Mouse (Mus musculus): ENCODE measurements at regions not wholly inside any gene's neighbourhood (a gene's known extent, or its start where the extent isn't known, plus 50 kb on each side); places are given as distances from the start of the nearest gene placed in this dataset.

GRCm38 (mm10) chr15:63270381-63270780 is 574.6 kb downstream of the Gsdmc2 start:
- Histone ChIP-seq H3K27ac (replicated peaks; ENCODE audit: insufficient read depth, low read depth, low read length) (no peak overlapping the region), H3K9ac (ENCODE audit: low read depth, low read length) (no peak overlapping the region), H3K36me3 (ENCODE audit: control insufficient read depth, insufficient read depth, low read length) (no peaks in the 10 kb centered on the region), H3K79me2 (ENCODE audit: control insufficient read depth, insufficient read depth, low read length) (no peaks in the 10 kb centered on the region), H3K27me3 (ENCODE audit: control insufficient read depth, insufficient read depth, low read length) (no peaks in the 10 kb centered on the region), H3K4me3 (ENCODE audit: insufficient read depth, low read depth, low read length) (no peak overlapping the region), H3K4me1 (ENCODE audit: control insufficient read depth, insufficient read depth, low read length) (no peaks in the 10 kb centered on the region)
- DNase-seq (ENCODE audit: extremely low read depth, low read depth, low spot score), result no peak
- 86% methylated on average over 2 of the region's 2 CpGs for WGBS
- TF ChIP-seq POLR2A (IDR thresholded peaks at IDR 0.05; ENCODE audit: extremely low read depth, insufficient read depth, low read length) (no peak), CTCF (IDR thresholded peaks at IDR 0.05; ENCODE audit: low read depth, low read length) (no peak)

- 74% methylated on average over 1 of the region's 1 CpGs for WGBS
- H3K9ac ChIP-seq (ENCODE audit: low read depth, low read length), result no peak overlapping the region
Observed at GRCm38 (mm10) chr15:63265845-63266244, 579.1 kb downstream of the Gsdmc2 start.

GRCm38 (mm10) chr15:63255736-63256135 is 589.2 kb downstream of the Gsdmc2 start:
- H3K27me3 ChIP-seq (ENCODE audit: control insufficient read depth, insufficient read depth, low read length), result no peaks in the 10 kb centered on the region
- H3K4me1 ChIP-seq (ENCODE audit: control insufficient read depth, insufficient read depth, low read length), result no peaks in the 10 kb centered on the region
- no peaks in the 10 kb centered on the region for H3K36me3 ChIP-seq (ENCODE audit: control insufficient read depth, insufficient read depth, low read length)
- DNase-seq (ENCODE audit: extremely low read depth, low read depth, low spot score), result no peak
- no peak overlapping the region for H3K4me3 ChIP-seq (ENCODE audit: insufficient read depth, low read depth, low read length)
- no peak overlapping the region for H3K9ac ChIP-seq (ENCODE audit: low read depth, low read length)
- H3K79me2 ChIP-seq (ENCODE audit: control insufficient read depth, insufficient read depth, low read length), result no peaks in the 10 kb centered on the region
- no peak overlapping the region for H3K27ac ChIP-seq (replicated peaks; ENCODE audit: insufficient read depth, low read depth, low read length)
- TF ChIP-seq POLR2A (IDR thresholded peaks at IDR 0.05; ENCODE audit: extremely low read depth, insufficient read depth, low read length) (no peak), CTCF (IDR thresholded peaks at IDR 0.05; ENCODE audit: low read depth, low read length) (no peak)
- 82% methylated on average over 2 of the region's 2 CpGs for WGBS

More at GRCm38 (mm10) chr15:63265845-63266244, 579.1 kb downstream of the Gsdmc2 start:
- Histone ChIP-seq H3K4me1 (ENCODE audit: control insufficient read depth, insufficient read depth, low read length) (no peaks in the 10 kb centered on the region), H3K36me3 (ENCODE audit: control insufficient read depth, insufficient read depth, low read length) (no peaks in the 10 kb centered on the region), H3K79me2 (ENCODE audit: control insufficient read depth, insufficient read depth, low read length) (no peaks in the 10 kb centered on the region), H3K27ac (replicated peaks; ENCODE audit: insufficient read depth, low read depth, low read length) (no peak overlapping the region), H3K27me3 (ENCODE audit: control insufficient read depth, insufficient read depth, low read length) (no peaks in the 10 kb centered on the region), H3K4me3 (ENCODE audit: insufficient read depth, low read depth, low read length) (no peak overlapping the region)
- TF ChIP-seq POLR2A (IDR thresholded peaks at IDR 0.05; ENCODE audit: extremely low read depth, insufficient read depth, low read length) (no peak), CTCF (IDR thresholded peaks at IDR 0.05; ENCODE audit: low read depth, low read length) (no peak)
- no peak for DNase-seq (ENCODE audit: extremely low read depth, low read depth, low spot score)

- TF ChIP-seq POLR2A (IDR thresholded peaks at IDR 0.05; ENCODE audit: extremely low read depth, insufficient read depth, low read length) (no peak), CTCF (IDR thresholded peaks at IDR 0.05; ENCODE audit: low read depth, low read length) (no peak)
- no peaks in the 10 kb centered on the region for H3K4me1 ChIP-seq (ENCODE audit: control insufficient read depth, insufficient read depth, low read length)
- no peaks in the 10 kb centered on the region for H3K36me3 ChIP-seq (ENCODE audit: control insufficient read depth, insufficient read depth, low read length)
- DNase-seq (ENCODE audit: extremely low read depth, low read depth, low spot score), result no peak
- no peaks in the 10 kb centered on the region for H3K79me2 ChIP-seq (ENCODE audit: control insufficient read depth, insufficient read depth, low read length)
- no peaks in the 10 kb centered on the region for H3K27me3 ChIP-seq (ENCODE audit: control insufficient read depth, insufficient read depth, low read length)
- no peak overlapping the region for H3K4me3 ChIP-seq (ENCODE audit: insufficient read depth, low read depth, low read length)
- WGBS, result 74% methylated on average over 1 of the region's 1 CpGs
- no peak overlapping the region for H3K9ac ChIP-seq (ENCODE audit: low read depth, low read length)
- no peak overlapping the region for H3K27ac ChIP-seq (replicated peaks; ENCODE audit: insufficient read depth, low read depth, low read length)
Observed at GRCm38 (mm10) chr15:63252781-63253340, 592.1 kb downstream of the Gsdmc2 start.

GRCm38 (mm10) chr15:63238601-63239000 is 606.4 kb downstream of the Gsdmc2 start:
- no peaks in the 10 kb centered on the region for H3K36me3 ChIP-seq (ENCODE audit: control insufficient read depth, insufficient read depth, low read length)
- H3K4me1 ChIP-seq (ENCODE audit: control insufficient read depth, insufficient read depth, low read length), result no peaks in the 10 kb centered on the region
- 70% methylated on average over 3 of the region's 3 CpGs for WGBS
- H3K4me3 ChIP-seq (ENCODE audit: insufficient read depth, low read depth, low read length), result no peak overlapping the region
- DNase-seq (ENCODE audit: extremely low read depth, low read depth, low spot score), result no peak
- no peaks in the 10 kb centered on the region for H3K79me2 ChIP-seq (ENCODE audit: control insufficient read depth, insufficient read depth, low read length)
- H3K27me3 ChIP-seq (ENCODE audit: control insufficient read depth, insufficient read depth, low read length), result no peaks in the 10 kb centered on the region
- H3K9ac ChIP-seq (ENCODE audit: low read depth, low read length), result no peak overlapping the region
- H3K27ac ChIP-seq (replicated peaks; ENCODE audit: insufficient read depth, low read depth, low read length), result no peak overlapping the region
- no peak for TF ChIP-seq POLR2A (IDR thresholded peaks at IDR 0.05; ENCODE audit: extremely low read depth, insufficient read depth, low read length)
- TF ChIP-seq CTCF (IDR thresholded peaks at IDR 0.05; ENCODE audit: low read depth, low read length), result no peak

- TF ChIP-seq POLR2A (IDR thresholded peaks at IDR 0.05; ENCODE audit: extremely low read depth, insufficient read depth, low read length) (no peak), CTCF (IDR thresholded peaks at IDR 0.05; ENCODE audit: low read depth, low read length) (no peak)
Observed at GRCm38 (mm10) chr15:63218393-63219060, 626.5 kb downstream of the Gsdmc2 start.

More at GRCm38 (mm10) chr15:63218393-63219060, 626.5 kb downstream of the Gsdmc2 start:
- H3K79me2 ChIP-seq (ENCODE audit: control insufficient read depth, insufficient read depth, low read length), result no peaks in the 10 kb centered on the region
- no peak for DNase-seq (ENCODE audit: extremely low read depth, low read depth, low spot score)
- H3K4me1 ChIP-seq (ENCODE audit: control insufficient read depth, insufficient read depth, low read length), result no peaks in the 10 kb centered on the region
- no peak overlapping the region for H3K27ac ChIP-seq (replicated peaks; ENCODE audit: insufficient read depth, low read depth, low read length)
- no peak overlapping the region for H3K9ac ChIP-seq (ENCODE audit: low read depth, low read length)
- no peak overlapping the region for H3K4me3 ChIP-seq (ENCODE audit: insufficient read depth, low read depth, low read length)
- no peaks in the 10 kb centered on the region for H3K36me3 ChIP-seq (ENCODE audit: control insufficient read depth, insufficient read depth, low read length)
- 88% methylated on average over 2 of the region's 2 CpGs for WGBS
- no peaks in the 10 kb centered on the region for H3K27me3 ChIP-seq (ENCODE audit: control insufficient read depth, insufficient read depth, low read length)
